Mouse (Mus musculus) embryonic facial prominence, embryonic 10.5 days (tissue): ENCODE data around the gene Olfr1412. TPM values are rescaled to one million over a fixed set of nuclear protein-coding genes. Genes with fewer than 3 reads are reported as not detected.

Experiments
- DNase-seq: peaks from one replicate; pipeline ENCODE4 v3.0.0-alpha.2; 2017; ENCODE audit warnings: low spot score
- H3K27ac ChIP-seq: fragments of 300-500 bp; sonication (generic); replicated peaks from 2 replicates; pipeline ENCODE4 v1.5.1; 2016; ENCODE audit warnings: mild to moderate bottlenecking
- H3K27me3 ChIP-seq: fragments of 300-500 bp; sonication (generic); replicated peaks from 2 replicates; pipeline ENCODE4 v1.6.1; 2016; ENCODE audit warnings: low read depth, mild to moderate bottlenecking; ENCODE audit not compliant: poor library complexity, severe bottlenecking
- H3K36me3 ChIP-seq: fragments of 300-500 bp; sonication (generic); replicated peaks from 2 replicates; pipeline ENCODE4 v1.6.1; 2016; ENCODE audit warnings: mild to moderate bottlenecking, moderate library complexity
- H3K4me1 ChIP-seq: fragments of 300-500 bp; sonication (generic); 2 replicates; pipeline ENCODE4 v1.6.1; 2016
- H3K4me3 ChIP-seq: fragments of 300-500 bp; sonication (generic); 2 replicates; pipeline ENCODE4 v1.5.1; 2016; ENCODE audit warnings: mild to moderate bottlenecking, moderate library complexity
- H3K9me3 ChIP-seq: fragments of 300-500 bp; sonication (generic); 2 replicates; pipeline ENCODE4 v1.6.1; 2016; ENCODE audit warnings: mild to moderate bottlenecking
- WGBS: fragments of 180-500 bp; shearing (Covaris S2); methylation state at CpG from one replicate; pipeline ENCODE4 v1.1.7; 2016; 5-methylcytosine and 5-hydroxymethylcytosine counted together
- polyA plus RNA-seq: library from polyadenylated mRNA; unstranded; fragments of >200 nt; fragmentation: Nextera tagmentation; extraction: Ambion mirVana; gene quantifications from 2 replicates; pipeline ENCODE4 v1.2.1, GENCODE M21; 2016

The Olfr1412 gene
- polyA plus RNA-seq = not detected in 2 replicates

GRCm38 (mm10) chr1:92585479-92585878, at the start of gene Olfr1412:
Olfr1412 (plus strand) TSS chr1:92585779.
- Histone ChIP-seq H3K9me3 (no peaks in the 10 kb centered on the region), H3K27me3 (no peaks in the 10 kb centered on the region), H3K4me3 (no peak within 1 kb of the TSS), H3K36me3 (no peaks in the 10 kb centered on the region), H3K4me1 (no peaks in the 10 kb centered on the region), H3K27ac (no peak within 1 kb of the TSS)
- 79% methylated on average over 2 of the region's 2 CpGs for WGBS
- no peak for DNase-seq

GRCm38 (mm10) chr1:92536972-92537371, 48.6 kb upstream of the Olfr1412 start:
- DNase-seq = no peak
- 48% methylated on average over 5 of the region's 5 CpGs for WGBS

DNA sequence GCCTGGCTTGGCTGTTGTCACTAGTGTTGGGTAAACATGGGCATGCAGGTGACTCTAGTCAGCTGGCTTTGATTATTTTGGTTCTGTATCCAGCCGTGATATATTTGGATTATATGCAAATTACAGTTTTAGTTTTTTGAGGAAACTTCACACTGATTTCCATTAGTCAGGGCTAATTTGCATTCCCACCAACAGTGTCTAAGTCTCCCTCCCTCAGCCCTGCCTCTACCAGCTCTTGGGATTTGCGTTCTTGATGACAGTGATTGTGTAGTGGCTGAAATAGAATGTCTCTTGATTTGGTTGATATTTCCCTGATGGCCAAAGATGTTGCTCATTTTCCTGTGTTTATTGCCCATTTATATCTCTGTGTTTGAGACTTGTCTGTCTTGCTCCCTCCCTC, 46.5 kb upstream of the Olfr1412 start:
- Histone ChIP-seq H3K36me3 (no peaks in the 10 kb centered on the region), H3K27me3 (no peaks in the 10 kb centered on the region), H3K4me1 (0 out of 2 replicates have a peak, but pooled peaks cover 3% of the 10 kb centered on the region), H3K9me3 (no peaks in the 10 kb centered on the region), H3K4me3 (no peak overlapping the region), H3K27ac (no peak overlapping the region)
- WGBS = 50% methylated on average over 2 of the region's 2 CpGs
- no peak for DNase-seq

More at GRCm38 (mm10) chr1:92536972-92537371, 48.6 kb upstream of the Olfr1412 start:
- Histone ChIP-seq H3K4me1 (0 out of 2 replicates have a peak, but pooled peaks cover 3% of the 10 kb centered on the region), H3K27me3 (no peaks in the 10 kb centered on the region), H3K9me3 (no peaks in the 10 kb centered on the region), H3K4me3 (no peak overlapping the region), H3K36me3 (no peaks in the 10 kb centered on the region), H3K27ac (no peak overlapping the region)

DNA sequence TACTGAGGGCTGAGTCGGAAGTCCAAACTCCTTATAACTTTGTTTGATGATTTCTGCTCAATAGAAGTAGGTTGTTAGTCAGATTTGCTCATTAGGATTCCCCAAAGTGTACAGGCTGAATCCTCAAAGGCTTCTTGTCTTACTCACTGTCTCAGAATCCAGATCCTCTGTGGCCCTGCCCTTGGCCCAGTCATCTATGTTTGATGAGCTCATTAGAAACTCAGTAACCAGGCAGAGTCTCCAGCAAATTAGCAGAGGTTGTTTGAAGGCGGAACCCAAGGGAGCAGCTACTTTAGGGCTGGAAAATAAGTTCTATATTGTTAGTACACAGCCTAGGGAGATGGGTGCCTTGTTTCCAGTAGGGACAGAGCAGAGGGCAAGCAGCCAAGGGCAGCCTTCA, 39.6 kb upstream of the Olfr1412 start:
- H3K27me3 ChIP-seq = no peaks in the 10 kb centered on the region
- no peak overlapping the region for H3K27ac ChIP-seq
- no peak overlapping the region for H3K4me3 ChIP-seq
- no peaks in the 10 kb centered on the region for H3K4me1 ChIP-seq
- no peak for DNase-seq
- 83% methylated on average over 2 of the region's 2 CpGs for WGBS
- no peaks in the 10 kb centered on the region for H3K36me3 ChIP-seq
- H3K9me3 ChIP-seq = no peaks in the 10 kb centered on the region

- Histone ChIP-seq H3K4me1 (no peaks in the 10 kb centered on the region), H3K27ac (no peak within 1 kb of the TSS), H3K36me3 (no peaks in the 10 kb centered on the region), H3K9me3 (no peaks in the 10 kb centered on the region), H3K27me3 (no peaks in the 10 kb centered on the region), H3K4me3 (no peak within 1 kb of the TSS)
- WGBS = 82% methylated on average over 3 of the region's 3 CpGs
- DNase-seq = no peak
Measured at GRCm38 (mm10) chr1:92571022-92571421, 14.6 kb upstream of the Olfr1412 start, which contains the start of gene Olfr1413. Olfr1413 (plus strand) TSS chr1:92571322.

DNA sequence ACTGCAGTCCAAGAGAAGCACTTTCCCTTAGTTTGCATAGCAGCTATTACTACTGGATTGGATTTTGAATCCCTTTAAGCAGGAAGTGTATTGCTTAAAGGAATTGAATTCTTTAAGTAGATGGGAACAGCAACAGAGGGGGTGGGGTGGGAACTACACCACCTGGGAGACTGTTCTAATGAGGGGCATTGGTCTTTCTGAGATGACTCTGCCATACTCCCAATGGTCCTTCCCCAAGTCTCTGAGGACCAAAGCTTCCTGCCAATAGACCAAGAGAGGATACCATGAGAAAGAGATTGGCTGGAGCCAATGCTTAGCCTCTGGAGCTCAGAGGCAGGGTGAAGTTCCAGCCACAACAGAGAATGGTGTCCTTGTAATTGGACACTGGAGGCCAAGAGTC, 8.5 kb downstream of the Olfr1412 start, which contains the start of gene Olfr1411:
Gene Olfr1411, plus strand, starts transcription at position 301 of the 400 bp plus-strand sequence.
- H3K9me3 ChIP-seq = no peaks in the 10 kb centered on the region
- H3K4me1 ChIP-seq = no peaks in the 10 kb centered on the region
- DNase-seq = no peak
- no peak within 1 kb of the TSS for H3K27ac ChIP-seq
- no peaks in the 10 kb centered on the region for H3K36me3 ChIP-seq
- H3K27me3 ChIP-seq = no peaks in the 10 kb centered on the region
- no peak within 1 kb of the TSS for H3K4me3 ChIP-seq

- no peak overlapping the region for H3K27ac ChIP-seq
- H3K9me3 ChIP-seq = no peaks in the 10 kb centered on the region
- no peak for DNase-seq
- 88% methylated on average over 3 of the region's 3 CpGs for WGBS
- no peaks in the 10 kb centered on the region for H3K4me1 ChIP-seq
- no peaks in the 10 kb centered on the region for H3K36me3 ChIP-seq
- H3K27me3 ChIP-seq = no peaks in the 10 kb centered on the region
- H3K4me3 ChIP-seq = no peak overlapping the region
Measured at GRCm38 (mm10) chr1:92596019-92596418, 10.4 kb downstream of the Olfr1412 start.

DNA sequence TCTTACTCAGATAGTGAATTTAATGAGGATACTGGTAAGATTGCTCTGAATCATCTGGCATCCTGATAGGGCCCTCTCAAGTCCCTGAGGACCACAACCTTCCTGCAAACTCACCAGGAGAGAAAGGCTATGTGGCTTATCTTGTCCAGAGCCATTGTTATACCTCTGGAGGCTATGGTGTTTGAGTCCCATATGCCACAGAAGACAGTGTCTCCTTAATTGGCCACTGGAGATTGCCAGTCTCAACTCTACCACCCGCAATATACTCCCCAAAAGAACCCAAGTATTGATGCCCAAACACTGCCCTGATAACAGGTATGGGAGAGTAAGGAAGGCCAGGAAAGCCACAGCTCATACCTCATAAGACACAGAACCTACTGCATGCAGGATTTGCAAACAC, 19.9 kb downstream of the Olfr1412 start, which contains the start of gene Olfr1410:
Gene Olfr1410, plus strand, starts transcription at position 301 of the 400 bp plus-strand sequence.
- no peak for DNase-seq
- no peaks in the 10 kb centered on the region for H3K4me1 ChIP-seq
- no peaks in the 10 kb centered on the region for H3K9me3 ChIP-seq
- no peaks in the 10 kb centered on the region for H3K27me3 ChIP-seq
- no peak within 1 kb of the TSS for H3K4me3 ChIP-seq
- WGBS = 88% methylated on average over 1 of the region's 1 CpGs
- H3K36me3 ChIP-seq = no peaks in the 10 kb centered on the region
- no peak within 1 kb of the TSS for H3K27ac ChIP-seq

DNA sequence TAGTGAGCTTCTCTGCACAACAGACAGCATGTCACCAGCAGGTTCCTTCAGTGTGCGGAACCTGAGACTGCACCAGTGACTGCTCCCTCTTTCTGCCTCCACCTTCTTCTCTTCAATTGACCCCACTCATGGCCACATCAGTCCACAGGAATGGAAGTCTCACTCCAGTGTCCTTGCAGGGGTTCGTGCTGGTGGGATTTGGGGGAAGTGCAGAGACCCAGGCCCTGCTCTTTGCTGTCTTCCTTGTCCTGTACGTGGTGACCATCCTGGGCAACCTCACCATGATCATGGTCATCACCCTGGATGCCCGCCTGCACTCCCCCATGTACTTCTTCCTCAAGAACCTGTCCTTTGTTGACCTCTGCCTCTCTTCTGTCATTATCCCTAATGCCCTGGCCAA, 22.1 kb downstream of the Olfr1412 start:
- 81% methylated on average over 4 of the region's 4 CpGs for WGBS
- Histone ChIP-seq H3K36me3 (no peaks in the 10 kb centered on the region), H3K27ac (no peak overlapping the region), H3K9me3 (no peaks in the 10 kb centered on the region), H3K4me1 (no peaks in the 10 kb centered on the region), H3K4me3 (no peak overlapping the region), H3K27me3 (peaks cover 8% of the 10 kb centered on the region; the same call in 1 of the 2 replicates)
- no peak for DNase-seq

DNA sequence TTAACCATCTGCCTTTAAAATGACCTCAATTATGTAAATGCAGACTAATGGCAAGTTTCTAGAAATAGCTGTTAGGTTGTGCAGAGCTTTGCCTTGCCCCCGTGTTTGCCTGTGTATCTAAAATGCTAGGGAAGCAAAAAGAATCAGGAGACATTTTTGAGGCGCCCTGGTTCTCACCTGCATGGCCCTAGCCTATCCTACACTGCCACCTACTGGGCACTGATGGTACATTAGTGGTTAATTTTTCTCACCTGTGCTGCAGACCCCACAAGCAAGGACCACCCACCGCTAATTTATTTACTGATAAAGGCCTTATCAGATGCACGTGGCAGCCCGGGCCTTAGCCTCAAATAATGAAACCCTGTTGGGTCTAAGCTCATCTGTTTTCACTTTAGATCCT, 25.4 kb downstream of the Olfr1412 start:
- Histone ChIP-seq H3K27me3 (peaks cover 8% of the 10 kb centered on the region; the same call in 1 of the 2 replicates), H3K27ac (no peak overlapping the region), H3K4me3 (no peak overlapping the region), H3K36me3 (no peaks in the 10 kb centered on the region), H3K9me3 (no peaks in the 10 kb centered on the region), H3K4me1 (no peaks in the 10 kb centered on the region)
- 6% methylated on average over 5 of the region's 5 CpGs for WGBS
- DNase-seq = peak; percentile 71

DNA sequence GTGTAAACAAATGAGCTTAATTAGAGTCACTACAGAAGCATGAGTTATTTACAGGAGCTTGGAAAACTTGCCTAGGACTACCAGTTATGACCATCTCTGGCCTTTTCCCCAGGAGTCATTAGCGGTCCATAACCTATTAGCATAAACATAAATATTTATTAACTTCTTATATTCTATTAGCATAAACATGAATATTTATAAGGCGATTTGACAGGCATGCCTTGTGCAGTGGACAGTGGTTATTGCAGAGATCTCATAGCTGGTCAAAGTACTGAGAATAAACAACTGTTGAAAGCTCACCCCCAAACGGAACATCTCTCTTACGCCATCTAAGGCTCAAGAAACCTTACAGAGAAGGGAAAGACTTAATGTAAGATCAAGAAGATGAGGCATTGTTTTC, 27.6 kb downstream of the Olfr1412 start:
- Histone ChIP-seq H3K27ac (no peak overlapping the region), H3K4me3 (no peak overlapping the region), H3K4me1 (no peaks in the 10 kb centered on the region), H3K9me3 (no peaks in the 10 kb centered on the region), H3K27me3 (peaks cover 12% of the 10 kb centered on the region), H3K36me3 (no peaks in the 10 kb centered on the region)
- no peak for DNase-seq
- 54% methylated on average over 4 of the region's 4 CpGs for WGBS

GRCm38 (mm10) chr1:92614516-92614915, 28.9 kb downstream of the Olfr1412 start:
- no peaks in the 10 kb centered on the region for H3K4me1 ChIP-seq
- no peaks in the 10 kb centered on the region for H3K9me3 ChIP-seq
- DNase-seq = no peak
- peaks cover 12% of the 10 kb centered on the region for H3K27me3 ChIP-seq
- H3K36me3 ChIP-seq = no peaks in the 10 kb centered on the region
- H3K27ac ChIP-seq = no peak overlapping the region
- H3K4me3 ChIP-seq = no peak overlapping the region
- 12% methylated on average over 1 of the region's 1 CpGs for whole genome bisulfite sequencing

- H3K4me3 ChIP-seq = no peak overlapping the region
Measured at GRCm38 (mm10) chr1:92616046-92616445, 30.5 kb downstream of the Olfr1412 start.

More at GRCm38 (mm10) chr1:92616046-92616445, 30.5 kb downstream of the Olfr1412 start:
- H3K36me3 ChIP-seq = no peaks in the 10 kb centered on the region
- no peaks in the 10 kb centered on the region for H3K4me1 ChIP-seq
- no peak overlapping the region for H3K27ac ChIP-seq
- peaks cover 12% of the 10 kb centered on the region for H3K27me3 ChIP-seq
- H3K9me3 ChIP-seq = no peaks in the 10 kb centered on the region
- WGBS = 78% methylated on average over 1 of the region's 1 CpGs
- no peak for DNase-seq
